Mouse (Mus musculus) spleen, adult 18-20 months (tissue): ENCODE results near the gene Gm14418.
"Not testable (repeated sequence)": the region's sequence is repeated elsewhere in the genome, so short reads cannot be mapped to it uniquely, and the experiment has no call there.

Source experiments
- DNase-seq, 2 experiments: peaks; one replicate each; pipeline ENCODE4 v3.0.0; 2022; ENCODE audit warnings: mixed read lengths in 2 of 2

Gm14418 gene

DNA sequence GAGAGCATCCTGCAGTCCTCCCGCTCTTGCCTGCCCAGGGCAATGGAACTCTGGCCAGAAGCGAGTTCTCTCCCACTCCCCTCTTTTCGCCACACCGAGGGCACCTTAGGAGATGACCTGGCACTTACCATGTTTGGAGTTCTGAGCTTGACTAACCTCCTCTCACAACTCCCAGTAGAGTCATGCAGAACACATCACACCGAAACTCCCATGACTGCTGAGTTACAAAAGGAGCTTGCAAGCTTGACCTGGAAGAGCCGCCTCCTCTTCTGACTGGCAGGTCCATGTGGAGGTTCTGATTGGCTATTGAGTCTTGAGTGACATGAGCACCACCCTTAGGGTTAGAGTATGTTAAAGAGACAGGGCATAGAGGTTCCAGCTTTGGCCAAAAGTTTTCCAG is at the start of gene Gm14418:
Gene Gm14418, minus strand, starts transcription at position 225 of the 400 bp plus-strand sequence.
- not testable (repeated sequence) for DNase-seq
